Mouse (Mus musculus) layer of hippocampus, postnatal 10 days (tissue): ENCODE measurements at regions not wholly inside any gene's neighbourhood (a gene's known extent, or its start where the extent isn't known, plus 50 kb on each side); places are given as distances from the start of the nearest gene placed in this dataset.

Source experiments
- DNase-seq, 2 experiments: peaks; one replicate each; pipeline ENCODE4 v3.0.0; 2021; ENCODE audit warnings: low spot score in 2 of 2

- no peak for DNase-seq
Measured at GRCm38 (mm10) chr8:77774551-77775335, 50.5 kb upstream of the Ednra start.

GRCm38 (mm10) chr8:77775526-77775925, 51.3 kb upstream of the Ednra start:
- no peak for DNase-seq

- no peak for DNase-seq
Measured at GRCm38 (mm10) chr8:77777597-77777996, 53.3 kb upstream of the Ednra start.

- no peak for DNase-seq
Measured at GRCm38 (mm10) chr8:77785676-77786255, 61.5 kb upstream of the Ednra start.

GRCm38 (mm10) chr8:77794911-77795310, 70.6 kb upstream of the Ednra start:
- no peak for DNase-seq

GRCm38 (mm10) chr8:77803147-77803903, 79.1 kb upstream of the Ednra start:
- DNase-seq = no peak

GRCm38 (mm10) chr8:77804536-77804935, 80.3 kb upstream of the Ednra start:
- DNase-seq = no peak

- DNase-seq = no peak
Measured at GRCm38 (mm10) chr8:77804956-77805355, 80.7 kb upstream of the Ednra start.

- DNase-seq = no peak
Measured at GRCm38 (mm10) chr8:77805657-77806056, 81.4 kb upstream of the Ednra start.

- no peak for DNase-seq
Measured at GRCm38 (mm10) chr8:77814796-77815647, 90.8 kb upstream of the Ednra start.

GRCm38 (mm10) chr8:77815648-77815971, 91.3 kb upstream of the Ednra start:
- DNase-seq = no peak

GRCm38 (mm10) chr8:77816217-77816616, 92.0 kb upstream of the Ednra start:
- no peak for DNase-seq

- no peak for DNase-seq
Measured at GRCm38 (mm10) chr8:77825786-77826185, 101.5 kb upstream of the Ednra start.

- DNase-seq = no peak
Measured at GRCm38 (mm10) chr8:77826255-77826654, 102.0 kb upstream of the Ednra start.

- no peak for DNase-seq
Measured at GRCm38 (mm10) chr8:77828079-77828478, 103.8 kb upstream of the Ednra start.

GRCm38 (mm10) chr8:77829126-77829748, 105.0 kb upstream of the Ednra start:
- DNase-seq = no peak

- DNase-seq = no peak
Measured at GRCm38 (mm10) chr8:77829764-77830163, 105.5 kb upstream of the Ednra start.

- no peak for DNase-seq
Measured at GRCm38 (mm10) chr8:77834283-77834682, 110.0 kb upstream of the Ednra start.

- DNase-seq = no peak
Measured at GRCm38 (mm10) chr8:77836902-77837489, 112.7 kb upstream of the Ednra start.

GRCm38 (mm10) chr8:77842392-77843139, 118.3 kb upstream of the Ednra start:
- DNase-seq = no peak
